Mouse (Mus musculus): Measurements from ENCODE around the gene Tmem191c.

DNA sequence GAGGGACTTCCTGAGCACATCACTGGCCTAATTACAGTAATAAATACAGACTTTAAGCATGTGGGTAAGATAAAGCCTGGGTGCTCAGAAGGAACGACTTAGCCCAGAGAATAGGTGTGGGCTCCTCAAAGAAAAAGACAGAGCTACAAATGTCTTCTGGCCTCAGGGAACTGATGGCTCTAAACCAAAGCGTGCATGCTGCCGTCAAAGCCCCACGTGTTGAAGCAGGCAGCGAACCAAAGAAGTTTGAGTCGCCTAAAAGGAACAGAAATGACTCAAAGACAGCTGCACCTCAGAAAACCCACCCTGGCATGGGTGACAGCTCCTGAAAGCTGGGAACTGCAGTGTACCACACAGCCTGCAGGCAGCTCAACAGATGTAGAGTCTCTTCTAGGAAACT is 4.0 kb upstream of the Tmem191c start:
- TF ChIP-seq CTCF (IDR thresholded peaks at IDR 0.05; ENCODE audit: extremely low read depth, insufficient read length, insufficient replicate concordance, low read depth, low read length) (no peak), POLR2A (IDR thresholded peaks at IDR 0.05; ENCODE audit: low read depth, low read length) (no peak)

Data from small intestine, adult 2 months (tissue).